Mouse (Mus musculus): ENCODE measurements around the gene Mtch1.

DNA sequence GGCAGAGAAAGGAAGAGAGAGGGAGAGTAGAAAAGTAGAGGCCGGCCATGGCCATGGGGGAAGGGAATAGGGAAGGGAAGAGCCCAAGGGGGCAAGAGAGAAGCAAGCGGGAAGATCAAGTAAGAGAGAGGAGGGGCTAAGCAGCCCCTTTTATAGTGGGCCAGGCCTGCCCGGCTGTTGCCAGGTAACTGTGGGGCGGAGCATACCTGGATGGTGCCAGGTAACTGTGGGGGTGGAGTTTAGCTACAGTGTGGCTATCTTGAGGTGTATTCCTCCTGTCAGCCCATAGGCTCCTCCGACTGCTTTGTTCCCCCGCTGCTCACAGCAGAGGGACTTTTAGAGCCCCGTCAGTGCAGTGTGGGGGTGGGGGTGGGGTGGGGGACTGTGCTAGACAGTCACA is 21.0 kb upstream of the Mtch1 start:
- no peak for TF ChIP-seq EP300 (IDR thresholded peaks at IDR 0.05; ENCODE audit: low read depth)
- TF ChIP-seq CTCF (IDR thresholded peaks at IDR 0.05; ENCODE audit: low read depth), result no peak
